9 mouse cellular contexts compared by ENCODE assay signal in the genomic region with DNA sequence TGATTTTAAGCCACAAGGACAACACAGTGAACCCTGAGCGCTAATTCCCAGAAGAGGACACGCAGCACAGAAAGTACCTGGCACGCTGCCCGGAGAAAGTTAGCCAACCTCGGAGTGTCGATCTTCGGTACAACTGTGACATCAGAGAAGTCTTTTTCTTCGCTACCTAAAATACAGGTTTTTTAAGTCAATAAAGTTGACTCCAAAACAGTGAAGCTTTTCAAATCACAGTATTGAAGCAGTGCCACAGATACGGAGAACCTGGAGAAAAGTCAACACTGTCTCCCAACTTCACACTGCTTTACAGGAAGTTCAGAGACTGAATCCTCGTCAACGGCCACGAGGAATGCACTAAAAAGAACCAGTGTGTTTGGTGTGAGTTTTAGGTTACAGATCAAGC. TPM values are rescaled to one million over a fixed set of nuclear protein-coding genes. Genes with fewer than 3 reads are reported as not detected.
DNase-seq lines count a peak whose midpoint lies in the region; ATAC-seq and TF ChIP-seq lines count a peak whose summit lies in the region.
"Had no signal": no experiment of that assay in that cellular context is flagged by ENCODE, and none has a peak within 500 bp of the region (broad histone marks: within the 10 kb centered on the region; RNA-seq: fewer than 3 reads in every experiment).

No protein-coding gene starts in this region.

- WGBS in liver, adult 2 months: 14% methylated on average over 12 of the region's 12 CpGs
- WGBS in liver, embryonic 12.5 days (ENCODE audit: insufficient replicate concordance): 81% methylated on average over 12 of the region's 12 CpGs
- 33% methylated on average over 12 of the region's 12 CpGs for WGBS in heart, embryonic 16.5 days
- WGBS in hindbrain, embryonic 13.5 days: 84% methylated on average over 12 of the region's 12 CpGs

- H3K79me2 ChIP-seq in liver, adult 2 months (ENCODE audit: control insufficient read depth, insufficient read depth, low read length): no peaks in the 10 kb centered on the region

- H3K9ac ChIP-seq in liver, adult 2 months (ENCODE audit: low read depth, low read length): peak overlapping the region; percentile 15; the same call in 1 of the 2 replicates
- H3K9ac ChIP-seq in liver, embryonic 12.5 days: no peak overlapping the region
- no peak overlapping the region for H3K9ac ChIP-seq in heart, embryonic 16.5 days (ENCODE audit: low read length)
- no peak overlapping the region for H3K9ac ChIP-seq in hindbrain, embryonic 13.5 days

- no peak for TF ChIP-seq CTCF in liver, adult 2 months (IDR thresholded peaks at IDR 0.05; ENCODE audit: low read depth, low read length)
- no peak for TF ChIP-seq CTCF in brain, embryonic 14.5 days (IDR thresholded peaks at IDR 0.05; ENCODE audit: borderline replicate concordance, extremely low read depth, insufficient read depth, insufficient read length)

- H3K36me3 ChIP-seq in liver, adult 2 months (ENCODE audit: control insufficient read depth, insufficient read depth, low read length): peaks cover 4% of the 10 kb centered on the region; the same call in 1 of the 2 replicates
- no peaks in the 10 kb centered on the region for H3K36me3 ChIP-seq in liver, embryonic 12.5 days
- no peaks in the 10 kb centered on the region for H3K36me3 ChIP-seq in heart, embryonic 16.5 days (ENCODE audit: control insufficient read depth, insufficient read depth)
- H3K36me3 ChIP-seq in hindbrain, embryonic 13.5 days: peaks cover 20% of the 10 kb centered on the region

- DNase-seq in liver, adult 2 months (ENCODE audit: extremely low read depth, low read depth, low spot score): peak; percentile 71
- DNase-seq in brain, embryonic 14.5 days (ENCODE audit: low read depth): peak; percentile 17
- DNase-seq in lung, postnatal 14 days: peak; percentile 91
- DNase-seq in B cell, adult 2 months: no peak

- no peak overlapping the region for H3K27ac ChIP-seq in liver, adult 2 months (replicated peaks; ENCODE audit: insufficient read depth, low read depth, low read length)
- no peak overlapping the region for H3K27ac ChIP-seq in liver, embryonic 12.5 days
- H3K27ac ChIP-seq in heart, embryonic 16.5 days (ENCODE audit: low read length): no peak overlapping the region
- no peak overlapping the region for H3K27ac ChIP-seq in hindbrain, embryonic 13.5 days

- no peaks in the 10 kb centered on the region for H3K9me3 ChIP-seq in liver, embryonic 12.5 days (replicated peaks)
- no peaks in the 10 kb centered on the region for H3K9me3 ChIP-seq in heart, embryonic 16.5 days (replicated peaks; ENCODE audit: control insufficient read depth, low read length)
- no peaks in the 10 kb centered on the region for H3K9me3 ChIP-seq in hindbrain, embryonic 13.5 days

- H3K4me1 ChIP-seq in liver, adult 2 months (ENCODE audit: control insufficient read depth, insufficient read depth, low read length): peaks cover 2% of the 10 kb centered on the region; the same call in 1 of the 2 replicates
- peaks cover 1% of the 10 kb centered on the region; the same call in 1 of the 2 replicates for H3K4me1 ChIP-seq in liver, embryonic 12.5 days
- H3K4me1 ChIP-seq in heart, embryonic 16.5 days (ENCODE audit: control insufficient read depth, insufficient read depth, low read length): no peaks in the 10 kb centered on the region
- H3K4me1 ChIP-seq in hindbrain, embryonic 13.5 days (replicated peaks): no peaks in the 10 kb centered on the region

- H3K27me3 ChIP-seq in liver, adult 2 months (ENCODE audit: control insufficient read depth, insufficient read depth, low read length): no peaks in the 10 kb centered on the region
- no peaks in the 10 kb centered on the region for H3K27me3 ChIP-seq in liver, embryonic 12.5 days (replicated peaks)
- H3K27me3 ChIP-seq in heart, embryonic 16.5 days (ENCODE audit: control insufficient read depth, insufficient read depth, low read length): no peaks in the 10 kb centered on the region
- H3K27me3 ChIP-seq in hindbrain, embryonic 13.5 days: no peaks in the 10 kb centered on the region

- ATAC-seq in liver, embryonic 12.5 days: no peak
- ATAC-seq in heart, embryonic 16.5 days (replicated peaks; ENCODE audit: extremely low read depth, insufficient read depth, low FRiP score): peak; percentile 45; the same call in 1 of the 2 replicates
- ATAC-seq in megakaryocyte progenitor cell, adult 5-6 weeks (replicated peaks; ENCODE audit: poor library complexity): no peak
- no peak for ATAC-seq in hindbrain, embryonic 13.5 days (ENCODE audit: low FRiP score)

- no peak overlapping the region for H3K4me2 ChIP-seq in liver, embryonic 12.5 days
- H3K4me2 ChIP-seq in heart, embryonic 16.5 days (ENCODE audit: low read depth, low read length): peak overlapping the region; percentile 32
- H3K4me2 ChIP-seq in hindbrain, embryonic 13.5 days: no peak overlapping the region

- no peak for TF ChIP-seq POLR2A in liver, adult 2 months (IDR thresholded peaks at IDR 0.05; ENCODE audit: extremely low read depth, insufficient read depth, low read length)
- TF ChIP-seq POLR2A in brain, embryonic 14.5 days (IDR thresholded peaks at IDR 0.05; ENCODE audit: borderline replicate concordance, extremely low read depth, insufficient read depth, insufficient read length, poor library complexity, severe bottlenecking): no peak

- peak overlapping the region; percentile 27; the same call in 1 of the 2 replicates for H3K4me3 ChIP-seq in liver, adult 2 months (ENCODE audit: insufficient read depth, low read depth, low read length)
- H3K4me3 ChIP-seq in liver, embryonic 12.5 days: no peak overlapping the region
- no peak overlapping the region for H3K4me3 ChIP-seq in heart, embryonic 16.5 days (ENCODE audit: low read length)
- H3K4me3 ChIP-seq in hindbrain, embryonic 13.5 days: no peak overlapping the region

RNA-seq across cellular contexts. Expression of gene Wdr60, which starts 31.2 kb away (rescaled TPM):
- 2.9 and 3.6 TPM in 2 replicates for total RNA-seq in liver, adult 2 months (2014; rRNA removed)
- polyA plus RNA-seq in liver, adult 2 months (2012; rRNA removed): 1.0 and 1.8 TPM in 2 replicates
- polyA plus RNA-seq in liver, embryonic 12.5 days (2016; fragmentation: Nextera tagmentation; extraction: Ambion mirVana): 5.3 and 5.9 TPM in 2 replicates
- polyA plus RNA-seq in brain, embryonic 14.5 days (2012; rRNA removed): 12.7 and 15.8 TPM in 2 replicates
- 6.3 and 6.5 TPM in 2 replicates for polyA plus RNA-seq in heart, embryonic 16.5 days (2015; fragmentation: Nextera tagmentation; extraction: Ambion mirVana)
- 3.3 and 16.3 TPM in 2 replicates for total RNA-seq in megakaryocyte progenitor cell, adult 5-6 weeks (2015)
- total RNA-seq in megakaryocyte progenitor cell, adult 5-6 weeks (2017): 5.1 and 8.4 TPM in 2 replicates
- 22.8 and 23.7 TPM in 2 replicates for polyA plus RNA-seq in hindbrain, embryonic 13.5 days (2015; fragmentation: Nextera tagmentation; extraction: Ambion mirVana)

RNA-seq across cellular contexts. Expression of gene Gm11027, which starts 43.6 kb away (rescaled TPM):
- total RNA-seq in liver, adult 2 months (2014; rRNA removed): not detected in 2 replicates
- polyA plus RNA-seq in liver, adult 2 months (2012; rRNA removed): not detected in 2 replicates
- not detected in 2 replicates for polyA plus RNA-seq in liver, embryonic 12.5 days (2016; fragmentation: Nextera tagmentation; extraction: Ambion mirVana)
- polyA plus RNA-seq in brain, embryonic 14.5 days (2012; rRNA removed): not detected in 2 replicates
- not detected in 2 replicates for polyA plus RNA-seq in heart, embryonic 16.5 days (2015; fragmentation: Nextera tagmentation; extraction: Ambion mirVana)
- total RNA-seq in megakaryocyte progenitor cell, adult 5-6 weeks (2015): not detected in 2 replicates
- total RNA-seq in megakaryocyte progenitor cell, adult 5-6 weeks (2017): not detected in 2 replicates
- polyA plus RNA-seq in hindbrain, embryonic 13.5 days (2015; fragmentation: Nextera tagmentation; extraction: Ambion mirVana): not detected in 2 replicates
- polyA plus RNA-seq: limb, embryonic 11.5 days had no signal

RNA-seq across cellular contexts. Expression of gene Esyt2, which starts 49.4 kb away (rescaled TPM):
- 25.8 and 27.7 TPM in 2 replicates for total RNA-seq in liver, adult 2 months (2014; rRNA removed)
- 2.4 and 2.6 TPM in 2 replicates for polyA plus RNA-seq in liver, adult 2 months (2012; rRNA removed)
- polyA plus RNA-seq in liver, embryonic 12.5 days (2016; fragmentation: Nextera tagmentation; extraction: Ambion mirVana): 16.2 and 17.3 TPM in 2 replicates
- polyA plus RNA-seq in brain, embryonic 14.5 days (2012; rRNA removed): 8.5 and 13.4 TPM in 2 replicates
- polyA plus RNA-seq in heart, embryonic 16.5 days (2015; fragmentation: Nextera tagmentation; extraction: Ambion mirVana): 11.7 TPM in 2 replicates
- 37.6 and 41.7 TPM in 2 replicates for total RNA-seq in megakaryocyte progenitor cell, adult 5-6 weeks (2015)
- 31.6 and 47.6 TPM in 2 replicates for total RNA-seq in megakaryocyte progenitor cell, adult 5-6 weeks (2017)
- polyA plus RNA-seq in hindbrain, embryonic 13.5 days (2015; fragmentation: Nextera tagmentation; extraction: Ambion mirVana): 11.7 and 11.9 TPM in 2 replicates

Comparison
In these comparisons a context has a peak if more than half of its experiments do, and no peak if none do; other contexts are left out.
1. DNase-seq: peak in liver, adult 2 months (single experiment), brain, embryonic 14.5 days (single experiment) and lung, postnatal 14 days (single experiment); none in B cell, adult 2 months (0 of 2).